Mouse (Mus musculus) kidney, postnatal 0 days (tissue): ENCODE measurements around the gene Iqgap2. TPM values are rescaled to one million over a fixed set of nuclear protein-coding genes. Genes with fewer than 3 reads are reported as not detected.
A peak's percentile ranks its signal among the peaks of the same experiment; 100 is the strongest.

Experiments
- ATAC-seq: fragments of 200-750 bp; cut with Nextera tagmentation; replicated peaks from 2 replicates; pipeline ENCODE4 v1.8.0; 2017; ENCODE audit warnings: low read depth, moderate number of reproducible peaks, moderate TSS enrichment, moderate library complexity; ENCODE audit not compliant: low FRiP score
- DNase-seq: peaks from one replicate; pipeline ENCODE4 v3.0.0-alpha.2; 2016; ENCODE audit warnings: low spot score
- H3K27ac ChIP-seq: fragments of 300-500 bp; sonication (generic); 2 replicates; pipeline ENCODE4 v1.5.1; 2014; ENCODE audit warnings: mild to moderate bottlenecking
- H3K27me3 ChIP-seq: fragments of 300-500 bp; sonication (generic); 2 replicates; pipeline ENCODE4 v1.6.1; 2014; ENCODE audit warnings: low read length, mixed read lengths; ENCODE audit not compliant: insufficient read depth
- H3K36me3 ChIP-seq: fragments of 300-500 bp; sonication (generic); 2 replicates; pipeline ENCODE4 v1.6.1; 2014; ENCODE audit warnings: low read length, mixed read lengths; ENCODE audit not compliant: insufficient read depth
- H3K4me1 ChIP-seq: fragments of 300-500 bp; sonication (generic); replicated peaks from 2 replicates; pipeline ENCODE4 v1.6.1; 2014; ENCODE audit warnings: antibody characterized with exemption, low read length, mixed read lengths; ENCODE audit not compliant: insufficient read depth
- H3K4me2 ChIP-seq: fragments of 300-500 bp; sonication (generic); 2 replicates; pipeline ENCODE4 v1.6.1; 2014; ENCODE audit warnings: mild to moderate bottlenecking, low read length, moderate library complexity, mixed read lengths
- H3K4me3 ChIP-seq: fragments of 300-500 bp; sonication (generic); replicated peaks from 2 replicates; pipeline ENCODE4 v1.5.1; 2014; ENCODE audit warnings: low read depth, low read length
- H3K9ac ChIP-seq: fragments of 300-500 bp; sonication (generic); 2 replicates; pipeline ENCODE4 v1.6.1; 2014; ENCODE audit warnings: low read depth, low read length
- H3K9me3 ChIP-seq: fragments of 300-500 bp; sonication (generic); replicated peaks from 2 replicates; pipeline ENCODE4 v1.6.1; 2016; ENCODE audit warnings: low read length, inconsistent platforms, mixed read lengths
- CTCF ChIP-seq: IDR thresholded peaks from 2 replicates; pipeline ENCODE4 v1.5.1; 2016; ENCODE audit warnings: antibody characterized with exemption, low read depth, mild to moderate bottlenecking, moderate library complexity
- WGBS: fragments of 180-500 bp; shearing (Covaris S2); extraction: QIAGEN DNeasy Blood & Tissue Kit; methylation state at CpG from one replicate; pipeline ENCODE4 v1.1.7; 2014; 5-methylcytosine and 5-hydroxymethylcytosine counted together
- polyA plus RNA-seq: library from polyadenylated mRNA; unstranded; fragments of >200 nt; fragmentation: Nextera tagmentation; extraction: Ambion mirVana; gene quantifications from 2 replicates; pipeline ENCODE4 v1.2.1, GENCODE M21; 2015

Iqgap2 gene
- polyA plus RNA-seq, 1 experiment from 2014 or later = 9.8 TPM

- 91% methylated on average over 12 of the region's 12 CpGs for WGBS
- ATAC-seq = no peak
- H3K4me1 ChIP-seq = no peaks in the 10 kb centered on the region
Observed at GRCm38 (mm10) chr13:95888621-95889020, 3.1 kb downstream of the Iqgap2 start.

GRCm38 (mm10) chr13:95888170-95888569 lies 3.6 kb downstream of the Iqgap2 start:
- H3K9me3 ChIP-seq = no peaks in the 10 kb centered on the region
- H3K27me3 ChIP-seq = no peaks in the 10 kb centered on the region
- ATAC-seq (no peak), DNase-seq (no peak)
- TF ChIP-seq CTCF = no peak
- no peaks in the 10 kb centered on the region for H3K4me1 ChIP-seq
- H3K36me3 ChIP-seq = no peaks in the 10 kb centered on the region
- WGBS = 84% methylated on average over 4 of the region's 4 CpGs
- no peak overlapping the region for H3K4me3 ChIP-seq
- no peak overlapping the region for H3K27ac ChIP-seq
- no peak overlapping the region for H3K4me2 ChIP-seq
- H3K9ac ChIP-seq = no peak overlapping the region

More at GRCm38 (mm10) chr13:95888621-95889020, 3.1 kb downstream of the Iqgap2 start:
- Histone ChIP-seq H3K36me3 (no peaks in the 10 kb centered on the region), H3K4me3 (no peak overlapping the region), H3K9ac (no peak overlapping the region), H3K9me3 (no peaks in the 10 kb centered on the region), H3K27ac (no peak overlapping the region), H3K4me2 (no peak overlapping the region), H3K27me3 (no peaks in the 10 kb centered on the region)
- TF ChIP-seq CTCF = no peak
- DNase-seq = no peak

GRCm38 (mm10) chr13:95887375-95887774 lies 4.3 kb downstream of the Iqgap2 start:
- Histone ChIP-seq H3K4me3 (no peak overlapping the region), H3K9ac (no peak overlapping the region), H3K36me3 (no peaks in the 10 kb centered on the region), H3K4me2 (no peak overlapping the region), H3K4me1 (no peaks in the 10 kb centered on the region), H3K9me3 (no peaks in the 10 kb centered on the region), H3K27ac (no peak overlapping the region), H3K27me3 (no peaks in the 10 kb centered on the region)
- ATAC-seq (no peak), DNase-seq (no peak)
- 85% methylated on average over 7 of the region's 7 CpGs for WGBS
- no peak for TF ChIP-seq CTCF

- H3K4me2 ChIP-seq = no peak overlapping the region
- DNase-seq (no peak), ATAC-seq (no peak)
- no peaks in the 10 kb centered on the region for H3K27me3 ChIP-seq
- 0 out of 2 replicates have a peak, but pooled peaks cover 2% of the 10 kb centered on the region for H3K4me1 ChIP-seq
- no peaks in the 10 kb centered on the region for H3K9me3 ChIP-seq
- H3K4me3 ChIP-seq = no peak overlapping the region
- WGBS = 84% methylated on average over 3 of the region's 3 CpGs
- no peaks in the 10 kb centered on the region for H3K36me3 ChIP-seq
- H3K27ac ChIP-seq = no peak overlapping the region
- no peak for TF ChIP-seq CTCF
- H3K9ac ChIP-seq = no peak overlapping the region
Observed at GRCm38 (mm10) chr13:95884455-95884854, 7.3 kb downstream of the Iqgap2 start.

- 75% methylated on average over 6 of the region's 6 CpGs for WGBS
- Histone ChIP-seq H3K36me3 (no peaks in the 10 kb centered on the region), H3K4me2 (no peak overlapping the region), H3K9ac (no peak overlapping the region), H3K27ac (no peak overlapping the region), H3K4me1 (0 out of 2 replicates have a peak, but pooled peaks cover 2% of the 10 kb centered on the region), H3K9me3 (no peaks in the 10 kb centered on the region), H3K4me3 (no peak overlapping the region), H3K27me3 (no peaks in the 10 kb centered on the region)
- TF ChIP-seq CTCF = no peak
- DNase-seq (no peak), ATAC-seq (no peak)
Observed at GRCm38 (mm10) chr13:95882001-95882400, 9.7 kb downstream of the Iqgap2 start.

DNA sequence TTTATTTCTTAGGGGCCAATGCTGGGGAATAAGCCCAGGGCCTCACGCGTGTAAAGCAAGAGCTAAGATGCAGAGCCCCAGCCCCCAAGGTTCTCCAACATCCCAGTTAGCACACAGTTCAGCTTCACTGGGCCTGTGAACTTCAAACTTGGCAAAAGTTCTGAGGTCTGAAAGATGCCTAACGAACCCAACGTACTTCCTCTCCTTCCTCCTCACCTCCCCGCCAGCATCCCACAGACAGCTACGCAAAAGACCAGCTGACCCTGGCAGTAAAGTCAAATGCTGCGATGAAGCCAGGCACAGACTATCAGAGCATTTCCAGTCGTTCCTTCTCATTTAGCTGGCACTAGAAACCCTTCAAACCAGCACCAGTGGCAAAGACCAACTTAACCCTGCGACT lies 10.3 kb downstream of the Iqgap2 start:
- ATAC-seq = no peak
- no peaks in the 10 kb centered on the region for H3K9me3 ChIP-seq
- H3K4me2 ChIP-seq = no peak overlapping the region
- H3K4me1 ChIP-seq = 0 out of 2 replicates have a peak, but pooled peaks cover 2% of the 10 kb centered on the region
- WGBS = 74% methylated on average over 9 of the region's 9 CpGs
- H3K9ac ChIP-seq = no peak overlapping the region
- DNase-seq = no peak
- no peak for TF ChIP-seq CTCF
- H3K27me3 ChIP-seq = no peaks in the 10 kb centered on the region
- H3K4me3 ChIP-seq = no peak overlapping the region
- H3K36me3 ChIP-seq = no peaks in the 10 kb centered on the region
- H3K27ac ChIP-seq = no peak overlapping the region

GRCm38 (mm10) chr13:95880633-95881032 lies 11.1 kb downstream of the Iqgap2 start:
- H3K9ac ChIP-seq = no peak overlapping the region
- H3K27ac ChIP-seq = no peak overlapping the region
- no peak for TF ChIP-seq CTCF
- ATAC-seq (no peak), DNase-seq (peak; percentile 6)
- H3K4me2 ChIP-seq = no peak overlapping the region
- H3K27me3 ChIP-seq = no peaks in the 10 kb centered on the region
- H3K4me1 ChIP-seq = 0 out of 2 replicates have a peak, but pooled peaks cover 2% of the 10 kb centered on the region
- H3K4me3 ChIP-seq = no peak overlapping the region
- no peaks in the 10 kb centered on the region for H3K36me3 ChIP-seq
- 42% methylated on average over 6 of the region's 6 CpGs for WGBS
- H3K9me3 ChIP-seq = no peaks in the 10 kb centered on the region
